Mouse (Mus musculus): ENCODE results near the gene Zfp160.
"Not testable (repeated sequence)": the region's sequence is repeated elsewhere in the genome, so short reads cannot be mapped to it uniquely, and the experiment has no call there.

Zfp160 gene

GRCm38 (mm10) chr17:21008382-21009331 is at the start of gene Zfp160:
Gene Zfp160, plus strand, starts transcription at chr17:21008903.
- DNase-seq (ENCODE audit: low spot score in 2 of 2), result peak; percentile 68 to 76

DNA sequence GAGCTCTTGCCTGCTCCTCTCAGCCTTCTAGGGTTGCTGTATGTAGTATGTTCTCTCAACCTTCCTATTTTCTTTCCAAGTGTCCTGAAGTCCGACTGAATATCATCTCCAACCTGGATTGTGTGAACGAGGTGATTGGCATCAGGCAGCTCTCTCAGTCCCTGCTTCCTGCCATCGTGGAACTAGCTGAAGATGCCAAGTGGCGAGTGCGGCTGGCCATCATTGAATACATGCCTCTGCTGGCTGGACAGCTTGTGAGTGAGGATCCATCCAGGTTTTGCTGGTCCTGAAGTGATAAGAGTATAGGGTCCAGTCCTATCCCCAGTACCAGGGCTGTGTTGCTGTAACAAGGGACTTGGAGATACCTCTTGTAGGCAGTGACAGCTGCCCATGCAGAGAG is 48.3 kb upstream of the Zfp160 start:
- no peak for DNase-seq (ENCODE audit: low spot score in 2 of 2)

GRCm38 (mm10) chr17:20965421-20965820 is 43.3 kb upstream of the Zfp160 start:
- no peak for DNase-seq (ENCODE audit: low spot score in 2 of 2)

DNA sequence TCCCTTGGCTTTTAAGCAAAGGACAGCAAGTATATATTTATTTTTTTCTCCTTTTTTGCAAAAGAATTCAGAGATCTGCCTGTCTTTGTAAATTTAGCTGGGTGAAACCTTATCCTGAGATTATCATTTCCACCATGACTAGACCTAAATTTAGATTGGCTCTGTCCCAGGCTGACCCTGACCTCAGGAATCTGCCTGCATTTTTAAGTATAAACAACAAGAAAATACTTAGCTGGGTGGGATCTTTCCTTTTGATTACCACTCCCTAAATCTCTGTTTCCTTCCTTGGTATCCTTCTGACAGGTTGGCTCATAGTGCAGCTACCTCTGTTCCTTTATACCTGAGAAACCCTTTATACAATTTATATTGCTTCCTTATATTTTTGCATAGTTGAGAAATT is 42.0 kb upstream of the Zfp160 start:
- no peak for DNase-seq (ENCODE audit: low spot score in 2 of 2)

GRCm38 (mm10) chr17:20993716-20994115 is 15.0 kb upstream of the Zfp160 start:
- DNase-seq (ENCODE audit: low spot score in 2 of 2), result no peak

DNA sequence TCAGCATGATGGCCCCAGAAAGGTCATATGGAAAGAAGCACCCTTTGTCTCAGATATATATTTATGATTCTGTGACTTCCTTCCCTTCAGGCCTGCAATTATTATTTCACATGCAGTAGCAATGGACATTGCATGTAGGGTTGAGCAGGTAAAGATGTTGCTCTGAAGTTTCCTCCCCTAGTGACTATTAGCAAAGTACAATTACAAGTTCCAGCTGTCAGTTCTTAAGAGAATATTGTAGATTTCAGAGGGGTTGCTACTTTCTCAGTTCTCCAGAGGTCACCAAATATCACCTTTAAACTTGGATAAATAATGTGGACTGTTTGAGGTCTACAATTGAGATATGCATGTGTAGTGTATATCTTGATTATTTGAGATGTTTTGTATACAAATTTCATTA is 12.3 kb upstream of the Zfp160 start, which contains the start of gene Vmn1r233:
Vmn1r233 (minus strand) TSS at position 101 of the 400 bp plus-strand sequence.
- no peak for DNase-seq (ENCODE audit: low spot score in 2 of 2)

DNA sequence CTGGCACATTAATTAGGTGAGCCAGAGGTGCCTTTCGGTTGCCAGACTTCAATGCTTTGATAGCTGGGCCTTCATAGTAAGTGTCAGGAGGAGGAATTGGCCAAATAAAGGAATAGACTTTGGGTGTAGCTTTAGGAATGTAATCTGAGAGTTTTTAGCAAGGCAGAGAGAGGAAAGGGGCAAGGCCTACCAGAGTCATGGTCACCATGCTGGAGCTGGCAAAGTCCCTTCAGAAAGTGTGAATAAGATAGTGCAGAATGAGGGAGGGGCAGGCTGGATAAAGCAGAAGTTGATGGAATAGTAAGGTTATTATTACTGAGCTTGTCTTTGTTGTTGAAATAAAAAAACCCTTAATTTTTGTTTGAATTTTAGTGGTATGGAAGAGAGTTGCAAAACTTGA is 1.0 kb downstream of the Zfp160 start:
- DNase-seq (ENCODE audit: low spot score in 2 of 2), result no peak

DNA sequence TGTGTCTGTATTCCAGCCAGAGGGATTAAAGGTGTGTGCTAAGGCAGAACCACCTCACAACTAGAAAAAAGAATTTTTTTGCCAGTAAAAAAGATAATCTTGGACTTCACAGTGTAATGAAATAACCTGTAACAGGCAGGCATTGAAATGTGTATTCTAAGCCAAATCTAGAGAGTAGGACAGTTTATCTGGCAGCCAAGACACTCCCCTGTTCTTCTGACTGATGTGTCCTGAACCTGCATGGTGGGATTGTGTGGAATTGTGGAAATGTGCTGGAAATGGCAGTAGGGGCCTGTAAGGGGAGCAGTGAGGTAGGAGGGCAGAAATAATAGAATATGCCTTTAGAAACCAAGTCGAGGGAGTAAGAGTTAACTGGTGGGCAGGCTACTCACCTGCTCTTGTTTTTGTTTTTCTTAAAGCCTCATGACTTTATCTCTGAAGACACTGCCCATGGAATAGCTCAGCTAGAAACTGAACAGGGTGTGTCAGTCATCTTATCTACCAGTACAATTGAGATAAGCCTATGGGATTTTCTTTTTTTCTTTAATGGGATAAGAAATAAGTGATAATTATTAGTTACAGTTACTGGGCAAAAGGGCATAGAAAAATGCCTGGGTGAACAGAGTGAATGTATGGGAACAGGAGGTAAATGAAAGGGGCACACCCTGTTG is 9.8 kb downstream of the Zfp160 start:
- DNase-seq (ENCODE audit: low spot score in 2 of 2), result no peak

GRCm38 (mm10) chr17:21048020-21048419 is 39.3 kb downstream of the Zfp160 start:
- not testable (repeated sequence) for DNase-seq (ENCODE audit: low spot score in 2 of 2)

DNA sequence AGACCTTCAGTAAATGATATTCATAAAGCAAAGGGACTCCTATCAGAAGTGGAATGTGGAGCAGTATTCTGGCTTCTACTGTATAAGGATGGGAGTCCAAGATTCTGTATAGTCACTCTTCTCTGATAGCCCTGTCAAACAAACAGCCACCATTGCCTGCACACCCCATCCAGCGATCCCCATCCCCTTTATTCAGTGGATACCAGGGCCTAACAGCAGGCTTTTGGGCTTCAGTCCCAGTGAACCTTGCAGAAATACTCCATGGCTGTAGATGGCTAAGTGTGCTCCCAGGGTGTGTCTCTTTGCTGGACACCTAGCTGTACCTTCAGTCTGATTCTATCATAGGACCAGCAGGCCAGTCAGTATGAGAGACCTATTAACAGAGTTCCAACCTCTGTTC is 42.2 kb downstream of the Zfp160 start:
- DNase-seq (ENCODE audit: low spot score in 2 of 2), result no peak

DNA sequence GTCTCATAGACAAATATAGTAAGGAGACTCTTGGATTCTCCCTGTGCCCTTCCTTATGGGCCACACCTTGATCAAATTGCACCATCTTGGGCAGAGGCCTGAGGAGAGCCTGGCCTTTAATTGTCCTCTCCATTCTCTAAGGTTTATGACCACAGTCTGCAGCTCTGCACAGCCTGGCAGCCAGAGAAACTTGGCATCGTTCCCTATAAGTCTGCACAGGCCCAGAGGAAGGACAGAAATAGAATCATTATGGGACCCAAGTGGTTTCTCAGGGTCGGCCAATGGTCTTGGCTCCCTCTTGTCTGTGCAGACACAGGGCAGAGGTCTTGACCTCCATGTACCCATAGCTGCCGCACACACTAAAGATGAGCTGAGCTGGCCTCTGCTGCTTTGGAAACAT is 42.6 kb downstream of the Zfp160 start:
- DNase-seq (ENCODE audit: low spot score in 2 of 2), result not testable (repeated sequence)

- not testable (repeated sequence) for DNase-seq (ENCODE audit: low spot score in 2 of 2)
Measured at GRCm38 (mm10) chr17:21051919-21052318, 43.2 kb downstream of the Zfp160 start.

GRCm38 (mm10) chr17:21053267-21053666 is 44.6 kb downstream of the Zfp160 start:
- DNase-seq (ENCODE audit: low spot score in 2 of 2), result no peak

GRCm38 (mm10) chr17:21055111-21055510 is 46.4 kb downstream of the Zfp160 start:
- not testable (repeated sequence) for DNase-seq (ENCODE audit: low spot score in 2 of 2)

DNA sequence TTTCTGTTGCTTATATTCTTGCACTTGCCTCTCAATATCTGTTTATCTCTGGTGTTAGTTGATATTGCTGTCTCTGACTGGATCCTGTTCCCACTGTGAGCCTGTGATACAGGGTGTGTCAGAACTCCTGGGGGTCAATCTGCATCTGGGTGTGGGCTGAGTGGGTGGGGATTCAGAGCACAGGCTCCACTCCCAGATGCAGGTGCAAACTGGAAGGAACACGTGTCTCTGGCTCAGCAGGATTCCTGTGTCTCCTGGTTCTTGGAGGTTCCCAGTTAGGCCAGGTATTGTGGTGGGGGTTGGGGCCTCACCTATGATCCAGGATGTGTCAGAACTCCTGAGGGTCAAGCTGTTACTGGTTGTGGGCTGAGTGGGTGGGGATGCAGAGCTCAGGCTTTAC is 56.8 kb downstream of the Zfp160 start:
- DNase-seq (ENCODE audit: low spot score in 2 of 2), result no peak

- DNase-seq (ENCODE audit: low spot score in 2 of 2), result no peak
Measured at GRCm38 (mm10) chr17:21067036-21067435, 58.3 kb downstream of the Zfp160 start.

DNA sequence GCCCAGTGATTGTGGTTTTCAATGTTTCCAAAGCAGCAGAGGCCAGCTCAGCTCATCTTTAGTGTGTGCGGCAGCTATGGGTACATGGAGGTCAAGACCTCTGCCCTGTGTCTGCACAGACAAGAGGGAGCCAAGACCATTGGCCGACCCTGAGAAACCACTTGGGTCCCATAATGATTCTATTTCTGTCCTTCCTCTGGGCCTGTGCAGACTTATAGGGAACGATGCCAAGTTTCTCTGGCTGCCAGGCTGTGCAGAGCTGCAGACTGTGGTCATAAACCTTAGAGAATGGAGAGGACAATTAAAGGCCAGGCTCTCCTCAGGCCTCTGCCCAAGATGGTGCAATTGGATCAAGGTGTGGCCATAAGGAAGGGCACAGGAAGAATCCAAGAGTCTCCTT is 60.7 kb downstream of the Zfp160 start:
- not testable (repeated sequence) for DNase-seq (ENCODE audit: low spot score in 2 of 2)

DNA sequence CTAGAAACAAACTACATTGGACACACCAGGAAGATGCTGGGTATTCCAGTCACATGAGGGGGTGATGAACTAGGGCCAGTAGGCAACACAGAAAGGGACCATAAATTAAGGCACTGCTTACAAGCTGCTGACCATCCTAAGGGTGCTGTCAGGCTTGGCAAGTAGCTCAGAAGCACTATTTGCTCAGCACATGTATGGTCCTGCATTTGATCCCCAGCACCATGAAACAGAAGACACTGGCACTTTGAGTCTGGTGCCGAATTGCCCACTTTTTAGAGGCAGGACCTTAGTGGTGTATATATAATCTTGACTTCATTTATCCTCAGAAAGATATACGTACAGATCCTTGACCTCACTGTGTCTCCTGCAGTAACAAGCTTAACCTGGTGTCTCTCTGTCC is 62.3 kb downstream of the Zfp160 start:
- not testable (repeated sequence) for DNase-seq (ENCODE audit: low spot score in 2 of 2)
